Mouse (Mus musculus) MEL (cell line): ENCODE data around the gene Slc4a10. TPM values are rescaled to one million over a fixed set of nuclear protein-coding genes. Genes with fewer than 3 reads are reported as not detected.

Experiments used
- DNase-seq: peaks from one replicate; pipeline ENCODE4 v3.0.0; 2011; ENCODE audit warnings: low read depth, low spot score
- H3K27ac ChIP-seq: 2 replicates; pipeline ENCODE4 v1.5.1; 2012; ENCODE audit warnings: low read depth, mild to moderate bottlenecking, control low read depth, low read length, moderate library complexity; ENCODE audit not compliant: control insufficient read depth
- H3K27me3 ChIP-seq, 2 experiments: fragments of 150-350 bp in 1 of 2; sonication (generic) in 1 of 2; 2 replicates each; pipeline ENCODE4 v1.6.1; 2012; ENCODE audit warnings: low read length in 2 of 2, mild to moderate bottlenecking in 2 of 2, improper control_type of control experiment in 1 of 2, moderate library complexity in 1 of 2; ENCODE audit not compliant: insufficient read depth in 2 of 2, control insufficient read depth in 1 of 2
- H3K36me3 ChIP-seq, 2 experiments: 2 replicates each; pipeline ENCODE4 v1.6.1; 2012 to 2014; ENCODE audit warnings: low read length in 2 of 2, improper control_type of control experiment in 1 of 2, inconsistent platforms in 1 of 2, mild to moderate bottlenecking in 1 of 2; ENCODE audit not compliant: insufficient read depth in 2 of 2, control insufficient read depth in 1 of 2
- H3K4me1 ChIP-seq, 2 experiments: fragments of 150-350 bp in 1 of 2; sonication (generic) in 1 of 2; 2 replicates each; pipeline ENCODE4 v1.6.1; 2012; ENCODE audit warnings: low read length in 2 of 2, improper control_type of control experiment in 1 of 2, mild to moderate bottlenecking in 1 of 2; ENCODE audit not compliant: insufficient read depth in 2 of 2, control insufficient read depth in 1 of 2
- H3K4me3 ChIP-seq, 2 experiments: fragments of 150-350 bp in 1 of 2; sonication (generic) in 1 of 2; 2 replicates each; pipeline ENCODE4 v1.5.1; 2012; ENCODE audit warnings: low read depth in 2 of 2, low read length in 2 of 2, mild to moderate bottlenecking in 2 of 2, moderate library complexity in 2 of 2, control low read depth in 1 of 2, improper control_type of control experiment in 1 of 2; ENCODE audit not compliant: control insufficient read depth in 1 of 2, insufficient read depth in 1 of 2
- H3K79me2 ChIP-seq: 2 replicates; pipeline ENCODE4 v1.6.1; 2012; ENCODE audit warnings: mild to moderate bottlenecking, low read length, moderate library complexity; ENCODE audit not compliant: control insufficient read depth, poor library complexity, insufficient read depth
- H3K9ac ChIP-seq: 2 replicates; pipeline ENCODE4 v1.6.1; 2012; ENCODE audit warnings: low read depth, mild to moderate bottlenecking, control low read depth, low read length, moderate library complexity; ENCODE audit not compliant: control insufficient read depth, poor library complexity, severe bottlenecking
- H3K9me3 ChIP-seq: fragments of 150-350 bp; sonication (generic); replicated peaks from 2 replicates; pipeline ENCODE4 v1.6.1; 2012; ENCODE audit warnings: mild to moderate bottlenecking, low read length, improper control_type of control experiment, moderate library complexity; ENCODE audit not compliant: insufficient read depth
- BHLHE40 ChIP-seq: IDR thresholded peaks from 2 replicates; pipeline ENCODE4 v1.6.1; 2012; ENCODE audit warnings: low read depth, mild to moderate bottlenecking, inconsistent platforms, low read length, improper control_type of control experiment, borderline replicate concordance
- CHD1 ChIP-seq: IDR thresholded peaks from 2 replicates; pipeline ENCODE4 v1.6.1; 2012; ENCODE audit warnings: low read depth, mild to moderate bottlenecking, inconsistent platforms, low read length, improper control_type of control experiment
- ELF1 ChIP-seq: IDR thresholded peaks from 2 replicates; pipeline ENCODE4 v1.6.1; 2014; ENCODE audit warnings: low read depth, mild to moderate bottlenecking, inconsistent platforms, low read length, improper control_type of control experiment, moderate library complexity
- EP300 ChIP-seq, 2 experiments: IDR thresholded peaks; 2 replicates each; pipeline ENCODE4 v1.6.1; 2011; ENCODE audit warnings: improper control_type of control experiment in 2 of 2, low read length in 2 of 2, low read depth in 1 of 2, mild to moderate bottlenecking in 1 of 2
- HCFC1 ChIP-seq: IDR thresholded peaks from 2 replicates; pipeline ENCODE4 v1.6.1; 2012; ENCODE audit warnings: low read depth, mild to moderate bottlenecking, inconsistent platforms, low read length, improper control_type of control experiment, moderate library complexity
- JUND ChIP-seq: IDR thresholded peaks from 2 replicates; pipeline ENCODE4 v1.6.1; 2011; ENCODE audit warnings: low read depth, mild to moderate bottlenecking, improper control_type of control experiment, low read length
- KAT2A ChIP-seq: conservative IDR thresholded peaks from 2 replicates; pipeline ENCODE4 v1.6.1; 2012; ENCODE audit warnings: low read depth, low read length, improper control_type of control experiment, inconsistent platforms
- MAFK ChIP-seq: IDR thresholded peaks from 2 replicates; pipeline ENCODE4 v1.6.1; 2011; ENCODE audit warnings: low read depth, mild to moderate bottlenecking, low read length, improper control_type of control experiment, borderline replicate concordance
- MAZ ChIP-seq: IDR thresholded peaks from 2 replicates; pipeline ENCODE4 v1.6.1; 2012; ENCODE audit warnings: low read depth, mild to moderate bottlenecking, inconsistent platforms, low read length, improper control_type of control experiment
- MXI1 ChIP-seq: IDR thresholded peaks from 2 replicates; pipeline ENCODE4 v1.6.1; 2011; ENCODE audit warnings: mild to moderate bottlenecking, low read depth, low read length, improper control_type of control experiment
- NRF1 ChIP-seq: IDR thresholded peaks from 2 replicates; pipeline ENCODE4 v1.6.1; 2014; ENCODE audit warnings: low read depth, mild to moderate bottlenecking, inconsistent platforms, low read length, improper control_type of control experiment, moderate library complexity; ENCODE audit not compliant: poor library complexity, insufficient read depth, severe bottlenecking
- POLR2AphosphoS2 ChIP-seq: IDR thresholded peaks from 2 replicates; pipeline ENCODE4 v1.6.1; 2011; ENCODE audit warnings: low read length, improper control_type of control experiment
- SIN3A ChIP-seq: IDR thresholded peaks from 2 replicates; pipeline ENCODE4 v1.6.1; 2012; ENCODE audit warnings: low read length, improper control_type of control experiment, inconsistent platforms
- SMC3 ChIP-seq: IDR thresholded peaks from 2 replicates; pipeline ENCODE4 v1.6.1; 2011; ENCODE audit warnings: low read depth, low read length, improper control_type of control experiment
- TCF12 ChIP-seq: IDR thresholded peaks from 2 replicates; pipeline ENCODE4 v1.6.1; 2014; ENCODE audit warnings: low read depth, mild to moderate bottlenecking, inconsistent platforms, low read length, improper control_type of control experiment, moderate library complexity
- UBTF ChIP-seq: IDR thresholded peaks from 2 replicates; pipeline ENCODE4 v1.6.1; 2012; ENCODE audit warnings: low read depth, mild to moderate bottlenecking, inconsistent platforms, low read length, improper control_type of control experiment, moderate library complexity, borderline replicate concordance; ENCODE audit not compliant: insufficient read depth
- ZC3H11A ChIP-seq: IDR thresholded peaks from 2 replicates; pipeline ENCODE4 v1.6.1; 2012; ENCODE audit warnings: low read depth, mild to moderate bottlenecking, inconsistent platforms, low read length, improper control_type of control experiment
- ZMIZ1 ChIP-seq: IDR thresholded peaks from 2 replicates; pipeline ENCODE4 v1.6.1; 2012; ENCODE audit warnings: low read depth, mild to moderate bottlenecking, inconsistent platforms, low read length, improper control_type of control experiment, moderate library complexity
- ZNF384 ChIP-seq: IDR thresholded peaks from 2 replicates; pipeline ENCODE4 v1.6.1; 2012; ENCODE audit warnings: low read depth, mild to moderate bottlenecking, inconsistent platforms, low read length, improper control_type of control experiment
- polyA plus RNA-seq, 2 experiments: library from polyadenylated mRNA; stranded (reverse) in 1 of 2; unstranded in 1 of 2; fragments of >175 nt in 1 of 2; fragments of >200 nt in 1 of 2; gene quantifications; 2 replicates each; pipeline versions ENCODE4 v1.2.1 to v1.2.4; 2012; ENCODE audit warnings: low replicate concordance in 2 of 2, low read depth in 1 of 2; ENCODE audit not compliant: insufficient read length in 2 of 2, insufficient read depth in 1 of 2, missing spikeins in 1 of 2
- total RNA-seq: library from RNA; depleted of rRNA; stranded (reverse); fragments of 300-350 nt; gene quantifications from 2 replicates; pipeline ENCODE4 v1.2.3, GENCODE M21; 2012

Gene Slc4a10
- total and polyA plus RNA-seq, 3 experiments, result 0.08 TPM; not detected in 2

- Histone ChIP-seq H3K27ac (no peak overlapping the region), H3K9me3 (no peaks in the 10 kb centered on the region), H3K27me3 (no peaks in the 10 kb centered on the region), H3K4me1 (no peaks in the 10 kb centered on the region), H3K4me3 (no peak overlapping the region), H3K9ac (no peak overlapping the region), H3K79me2 (no peaks in the 10 kb centered on the region), H3K36me3 (peaks cover 0 to 20% of the 10 kb centered on the region in 2 experiments; a peak in 2 of 4 replicates)
- TF ChIP-seq SMC3 (no peak), JUND (no peak), BHLHE40 (no peak), HCFC1 (no peak), ZNF384 (no peak)
- no peak for DNase-seq
These were observed 294.9 kb downstream of the Slc4a10 start for GRCm38 (mm10) chr2:62341061-62341733.

GRCm38 (mm10) chr2:62341734-62342128 is 295.5 kb downstream of the Slc4a10 start:
- Histone ChIP-seq H3K4me1 (no peaks in the 10 kb centered on the region), H3K79me2 (no peaks in the 10 kb centered on the region), H3K4me3 (no peak overlapping the region), H3K36me3 (peaks cover 0 to 20% of the 10 kb centered on the region in 2 experiments; a peak in 2 of 4 replicates), H3K9ac (no peak overlapping the region), H3K9me3 (no peaks in the 10 kb centered on the region), H3K27me3 (no peaks in the 10 kb centered on the region), H3K27ac (no peak overlapping the region)
- no peak for DNase-seq
- TF ChIP-seq JUND, result no peak
- TF ChIP-seq MAFK, result no peak
- no peak for TF ChIP-seq POLR2AphosphoS2
- no peak for TF ChIP-seq UBTF
- TF ChIP-seq, all 39 proteins: peak for 0

GRCm38 (mm10) chr2:62344367-62344766 is 298.1 kb downstream of the Slc4a10 start:
- Histone ChIP-seq H3K4me3 (no peak overlapping the region), H3K27ac (no peak overlapping the region), H3K4me1 (no peaks in the 10 kb centered on the region), H3K27me3 (no peaks in the 10 kb centered on the region), H3K36me3 (peaks cover 0 to 22% of the 10 kb centered on the region in 2 experiments; a peak in 2 of 4 replicates), H3K9me3 (no peaks in the 10 kb centered on the region), H3K79me2 (no peaks in the 10 kb centered on the region), H3K9ac (no peak overlapping the region)
- TF ChIP-seq SIN3A, result no peak
- TF ChIP-seq KAT2A, result no peak
- no peak for TF ChIP-seq ZMIZ1
- no peak for TF ChIP-seq TCF12
- no peak for TF ChIP-seq ELF1
- no peak for TF ChIP-seq POLR2AphosphoS2
- TF ChIP-seq BHLHE40, result no peak
- TF ChIP-seq MXI1, result no peak
- no peak for TF ChIP-seq CHD1
- TF ChIP-seq EP300 (IDR thresholded peaks at IDR 0.05; ENCODE audit: low read depth in 1 of 2, low read length in 2 of 2), result no peak
- TF ChIP-seq MAZ, result no peak
- TF ChIP-seq MAFK, result no peak
- TF ChIP-seq ZC3H11A, result no peak
- no peak for TF ChIP-seq NRF1
- DNase-seq, result no peak
